Mouse (Mus musculus) telencephalon, adult 2 months (tissue): Measurements from ENCODE around the gene Btbd3.

Source experiments
- DNase-seq: peaks from one replicate; pipeline ENCODE4 v3.0.0-alpha.2; 2011; ENCODE audit warnings: low read depth, low spot score

Btbd3 gene

DNA sequence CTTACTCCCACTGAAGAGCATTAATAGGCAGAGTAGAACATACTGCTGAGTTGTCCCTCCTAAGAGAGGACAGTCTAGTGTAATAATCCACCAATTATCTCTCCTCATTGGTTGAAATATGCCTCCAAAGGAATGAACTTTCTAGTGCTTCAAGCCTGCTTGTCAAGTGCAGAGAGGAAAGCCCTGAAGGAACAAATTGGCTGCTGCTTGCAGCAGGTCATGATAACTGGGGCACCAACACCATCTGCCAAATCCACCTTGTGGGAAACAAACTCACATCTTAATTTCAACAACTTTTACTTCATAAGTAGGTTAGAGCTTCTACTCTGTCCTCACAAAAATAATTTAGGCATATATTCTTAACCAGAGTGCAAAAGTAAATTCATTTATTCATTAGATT is 122.5 kb downstream of the Btbd3 start:
- DNase-seq: no peak

DNA sequence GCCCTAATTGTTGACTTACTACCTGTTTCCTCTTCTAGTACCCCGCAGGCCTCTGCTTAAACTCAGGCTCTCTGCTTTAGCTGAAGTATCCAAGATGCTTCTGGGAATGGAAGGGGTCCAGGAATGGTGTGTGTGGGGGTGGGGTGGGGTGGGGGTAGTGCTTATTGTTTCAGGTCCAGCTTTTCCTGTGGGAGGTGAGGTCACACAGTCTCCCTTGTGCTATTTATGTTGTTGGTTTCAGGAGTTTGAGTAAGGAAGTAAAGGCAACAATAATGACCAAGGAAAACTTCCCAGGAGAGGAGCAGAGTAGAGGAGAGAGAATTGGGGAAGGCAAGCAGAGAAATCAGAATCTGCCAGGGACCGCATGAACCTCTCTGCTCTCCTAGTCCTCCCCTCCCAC is 128.4 kb downstream of the Btbd3 start:
- no peak for DNase-seq

DNA sequence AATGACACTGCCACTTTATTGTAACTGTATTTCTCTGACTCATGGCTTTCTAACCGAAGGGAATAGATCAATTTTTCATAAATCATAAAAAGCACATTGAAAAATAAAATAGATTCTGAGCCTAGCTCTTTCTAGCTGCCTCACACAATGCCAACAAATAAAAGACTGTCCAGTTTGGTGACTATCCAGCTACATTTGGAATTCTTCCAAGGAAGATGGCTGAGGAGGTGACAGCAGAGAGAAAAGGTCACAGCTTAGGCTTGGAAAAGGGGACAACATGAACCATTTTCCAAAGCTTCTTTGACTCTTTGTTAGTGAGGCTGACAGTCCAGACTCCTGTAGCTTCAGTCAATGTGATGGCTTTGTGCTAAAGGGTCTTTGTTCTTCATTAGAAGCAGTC is 132.2 kb downstream of the Btbd3 start:
- DNase-seq: no peak

DNA sequence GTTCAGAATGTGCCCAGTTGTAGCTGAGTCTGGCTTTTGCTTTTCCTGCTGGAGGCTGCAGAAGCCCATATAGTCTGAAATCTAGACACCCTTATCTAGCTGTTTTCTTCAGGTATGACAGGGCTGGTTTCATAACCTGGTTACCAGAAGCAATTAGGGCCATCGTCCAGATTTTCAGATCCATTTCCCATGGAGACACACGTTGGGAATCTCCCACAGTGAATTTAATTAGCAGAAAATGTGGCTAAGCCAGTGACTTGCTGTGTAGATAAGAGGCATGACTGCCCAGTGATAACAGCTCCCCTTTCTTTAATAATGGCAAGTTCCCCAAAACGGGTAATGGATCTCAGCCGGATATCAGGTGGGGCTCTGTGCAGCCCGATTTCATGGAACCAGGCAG is 146.7 kb downstream of the Btbd3 start:
- DNase-seq: no peak

DNA sequence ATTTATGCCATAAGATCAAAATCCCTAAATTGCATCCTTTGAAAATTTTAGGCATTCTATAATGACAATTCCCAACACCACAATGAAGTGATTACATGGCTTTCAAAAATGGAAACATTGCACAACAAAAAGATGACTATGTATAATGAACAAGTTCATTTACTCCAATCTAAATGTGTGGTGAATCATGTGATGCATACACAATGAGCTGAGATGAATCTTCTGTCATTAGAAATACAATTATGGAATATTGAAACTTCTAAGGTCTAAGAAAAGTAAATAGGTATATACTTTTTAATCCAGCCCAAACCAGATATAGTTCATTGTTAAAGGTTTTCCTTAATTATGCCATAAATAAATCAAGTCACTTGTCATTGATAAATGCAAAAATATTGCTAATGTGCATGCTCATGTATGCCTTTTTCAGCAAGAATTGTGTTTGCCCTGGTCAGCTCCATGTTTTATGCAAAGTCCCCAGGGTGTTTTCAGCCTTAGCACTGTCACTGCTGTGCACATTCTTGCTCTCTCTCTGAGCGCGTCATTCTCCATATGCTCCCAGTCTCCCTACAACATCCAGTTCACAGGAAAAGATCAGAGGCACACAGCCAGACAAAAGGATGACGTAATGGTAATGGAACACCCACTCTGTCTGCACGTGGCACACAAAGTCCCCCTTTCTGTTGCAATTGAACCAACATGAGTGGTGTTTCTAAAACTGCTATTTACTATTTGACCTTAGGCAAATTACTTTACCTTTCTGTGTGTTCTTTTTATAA is 149.6 kb downstream of the Btbd3 start:
- peak; percentile 45 for DNase-seq

DNA sequence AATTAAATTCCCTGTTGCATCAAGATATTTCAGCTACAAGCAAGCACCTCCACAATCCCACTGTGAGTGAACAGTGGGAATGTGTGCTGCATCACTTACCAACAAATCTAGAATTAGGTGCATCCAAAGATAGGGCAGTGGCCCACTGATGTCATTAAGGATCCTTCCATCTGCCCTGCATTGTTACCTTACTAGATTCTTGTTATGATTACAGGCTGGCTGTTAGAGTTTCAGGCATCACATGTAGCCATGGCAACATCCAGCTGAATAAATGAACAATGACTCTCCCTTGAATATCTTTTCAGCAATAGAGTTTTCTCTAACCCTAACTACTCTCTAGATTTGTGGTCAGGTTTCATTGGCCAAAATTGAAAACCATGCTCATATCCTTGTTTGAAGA is 150.3 kb downstream of the Btbd3 start:
- DNase-seq: peak; percentile 12

DNA sequence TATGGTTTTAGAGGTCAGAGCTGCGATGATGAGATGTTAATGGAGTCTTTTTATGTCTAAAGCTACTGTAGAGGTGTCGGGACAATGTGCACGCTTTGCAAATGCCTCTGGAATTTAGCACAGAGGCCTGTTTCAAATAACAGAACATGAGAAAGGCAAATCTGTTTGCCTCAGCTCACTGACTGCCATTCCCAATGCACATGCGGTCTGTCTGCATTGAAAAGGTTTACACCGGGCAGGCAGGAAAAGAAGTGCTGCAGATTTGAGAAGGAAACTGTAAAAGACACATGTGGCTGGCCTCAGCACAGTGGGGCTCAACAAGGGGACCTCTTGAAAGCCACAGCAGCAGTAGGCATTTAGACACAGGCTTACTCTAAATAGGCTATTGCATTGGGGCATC is 156.2 kb downstream of the Btbd3 start:
- DNase-seq: no peak

DNA sequence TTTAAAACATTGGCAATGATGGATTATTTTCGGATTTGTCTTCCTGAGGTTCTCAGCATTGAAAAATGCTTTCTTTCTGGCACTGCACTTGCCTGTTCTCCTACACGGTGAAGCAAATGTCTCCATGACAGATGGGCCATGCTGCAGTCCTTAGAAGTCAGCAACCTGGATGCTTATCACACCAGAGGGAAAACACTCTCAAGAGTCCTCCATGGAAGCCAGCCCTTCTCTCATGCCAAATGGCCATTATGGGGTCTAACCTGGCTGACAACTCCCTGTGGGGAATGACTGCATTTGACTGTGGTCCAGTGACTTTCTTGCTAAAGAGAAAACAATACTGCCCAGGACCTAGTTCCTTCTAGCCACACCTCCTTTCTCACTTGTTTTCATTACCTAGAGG is 166.0 kb downstream of the Btbd3 start:
- DNase-seq: no peak

DNA sequence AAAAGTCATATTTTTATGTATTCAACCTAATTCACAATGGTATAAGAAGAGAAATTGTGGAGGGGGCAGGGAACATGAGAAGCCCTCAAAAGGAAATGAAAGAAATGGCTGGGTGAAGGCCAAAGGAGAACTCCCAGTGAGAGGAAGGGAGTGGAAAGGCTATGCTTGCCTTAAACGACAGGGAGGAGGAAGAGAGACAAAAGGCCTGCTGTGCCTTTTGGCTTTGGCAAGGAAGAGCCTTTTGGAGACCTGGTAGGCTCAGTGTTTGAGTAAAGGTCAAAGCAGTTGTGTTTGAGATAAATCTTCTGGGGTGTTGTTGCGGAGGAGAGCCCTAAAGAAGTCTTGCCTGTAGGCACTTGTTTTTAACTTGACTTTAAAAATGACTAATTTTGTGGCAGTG is 175.6 kb downstream of the Btbd3 start:
- DNase-seq: no peak

DNA sequence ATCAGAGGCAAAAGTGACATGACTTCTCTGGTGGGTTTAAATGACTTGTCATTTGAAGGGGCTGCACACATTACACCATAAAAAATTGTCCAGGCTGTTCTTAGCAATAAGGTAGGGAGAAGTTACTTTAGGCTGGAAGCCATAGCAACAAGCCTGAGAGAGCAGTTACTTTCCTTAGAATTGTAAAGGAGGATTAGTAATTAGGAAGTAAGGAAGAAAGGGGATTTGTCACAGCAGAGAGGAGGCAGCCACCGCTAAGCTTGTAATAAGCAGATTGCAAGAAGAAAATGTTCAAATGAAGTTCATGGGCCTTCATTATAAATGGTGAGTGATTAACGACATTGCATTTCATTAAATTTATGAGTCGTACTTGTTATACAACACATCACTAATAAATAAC is 190.1 kb downstream of the Btbd3 start:
- DNase-seq: peak; percentile 17

DNA sequence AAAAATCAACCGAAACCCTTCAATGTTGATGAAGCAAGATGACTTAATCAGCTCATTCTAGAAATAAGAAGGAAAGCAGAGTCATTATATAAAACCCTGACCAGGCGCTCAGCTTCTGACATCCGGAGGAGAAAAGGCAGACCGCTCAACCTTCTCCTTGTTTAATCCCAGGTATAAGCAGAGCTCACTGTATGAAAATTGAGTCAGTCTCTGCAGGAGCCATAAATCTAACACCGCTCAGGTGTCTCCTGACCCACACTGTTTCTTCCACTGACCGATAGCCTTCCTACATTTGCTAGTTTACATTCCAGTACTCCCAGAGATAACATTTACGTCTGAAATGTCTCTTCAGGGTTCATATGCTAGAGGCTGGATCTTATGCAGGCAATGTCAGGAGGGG is 190.6 kb downstream of the Btbd3 start:
- no peak for DNase-seq

DNA sequence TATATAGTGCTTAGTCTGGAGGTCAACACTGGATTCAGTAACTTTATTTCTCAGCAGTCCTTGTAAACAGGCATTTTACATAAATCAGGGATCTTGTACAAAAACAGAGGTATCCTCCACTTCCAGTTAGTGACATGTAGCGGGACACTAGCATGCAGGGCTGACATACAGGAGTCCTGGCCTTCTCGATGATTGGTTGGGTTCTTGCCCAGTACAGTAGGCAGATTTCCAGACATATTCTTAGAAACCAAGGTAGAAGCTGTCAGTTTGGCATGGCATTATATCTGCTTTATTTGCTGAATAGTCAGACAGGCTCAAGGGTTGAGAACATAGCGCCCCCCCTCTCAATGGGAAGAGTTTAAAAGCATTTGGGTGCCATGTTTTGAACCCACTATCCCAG is 191.3 kb downstream of the Btbd3 start:
- no peak for DNase-seq

DNA sequence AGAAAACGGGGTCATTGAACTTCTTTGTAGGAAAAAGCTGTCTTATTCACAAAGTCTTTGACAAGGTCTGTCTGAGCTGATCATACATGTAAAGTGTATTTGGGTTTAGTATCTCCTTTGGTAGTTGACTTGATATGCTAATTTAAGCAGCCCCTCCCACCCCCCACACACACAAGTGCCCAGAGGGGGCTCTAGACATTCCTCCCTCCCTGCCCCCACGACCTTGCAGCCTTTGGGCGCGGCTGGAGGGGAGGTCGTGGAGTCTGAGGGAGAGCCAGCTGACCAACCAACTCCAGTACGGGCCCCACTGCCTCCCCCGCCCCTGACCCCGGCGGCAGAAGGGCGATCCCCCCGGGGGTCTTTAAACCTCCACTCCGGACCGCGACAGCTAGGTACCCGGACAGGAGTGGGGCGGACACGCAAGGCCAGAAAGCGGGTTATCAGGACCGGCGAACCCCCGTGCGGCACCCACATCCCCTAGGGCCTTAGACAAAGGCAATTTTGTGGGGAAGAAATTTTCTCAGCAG is 211.7 kb downstream of the Btbd3 start:
- no peak for DNase-seq

DNA sequence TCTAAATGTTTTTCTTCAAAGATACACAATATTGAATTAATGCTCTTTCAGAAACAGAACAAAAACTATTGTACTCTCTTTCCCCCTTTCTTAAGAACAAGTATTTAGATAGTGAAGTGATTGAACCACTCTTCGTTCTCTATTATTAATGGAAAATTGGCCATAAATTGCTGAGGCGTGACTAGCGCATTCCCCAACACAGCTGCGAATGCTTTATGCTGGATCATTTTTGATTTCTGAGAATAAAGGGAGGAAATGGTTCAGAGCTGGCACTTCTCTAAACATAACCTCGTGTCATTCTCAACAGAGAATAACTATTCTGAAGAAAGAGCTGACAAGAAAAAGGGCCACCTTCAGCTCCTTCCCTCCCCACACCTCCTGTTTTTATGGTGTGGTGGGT is 217.0 kb downstream of the Btbd3 start:
- DNase-seq: no peak

DNA sequence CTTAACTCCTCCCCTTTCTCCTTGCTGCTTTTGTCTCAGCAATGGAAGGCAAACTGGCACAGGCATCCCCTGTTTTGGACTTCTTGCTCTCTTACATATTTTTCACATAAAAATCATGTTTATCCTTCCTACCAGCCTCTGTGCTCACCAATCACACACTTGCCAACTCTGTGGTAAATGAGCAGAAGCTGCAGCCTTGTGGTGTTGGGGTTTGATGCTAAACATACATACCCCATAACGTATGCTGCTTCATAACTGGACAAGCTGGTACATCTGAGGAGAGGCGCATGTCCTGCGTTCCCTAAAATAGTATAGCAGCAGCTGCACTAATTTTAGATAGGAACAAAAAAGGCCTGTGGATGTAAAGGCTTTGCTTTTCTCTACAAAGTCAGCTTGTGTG is 220.1 kb downstream of the Btbd3 start:
- peak; percentile 88 for DNase-seq

DNA sequence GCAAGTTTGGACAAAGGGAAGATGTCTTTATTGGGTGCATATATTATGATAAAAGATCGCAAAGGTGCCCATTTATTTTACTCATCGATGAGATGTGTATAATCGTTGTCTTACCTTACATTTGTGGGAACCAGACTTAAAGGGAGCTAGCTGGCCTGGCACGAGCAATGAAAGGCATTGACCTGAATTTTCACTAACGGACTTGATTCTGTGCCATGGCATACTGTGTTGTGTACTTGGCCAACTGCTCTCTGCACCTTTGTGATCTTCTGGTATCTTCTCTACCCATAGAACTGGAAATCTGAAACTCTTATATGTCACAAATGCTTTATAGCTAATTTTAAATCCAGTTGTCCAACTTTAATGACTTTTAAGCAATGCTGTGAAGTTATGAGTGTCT is 220.9 kb downstream of the Btbd3 start:
- DNase-seq: no peak

DNA sequence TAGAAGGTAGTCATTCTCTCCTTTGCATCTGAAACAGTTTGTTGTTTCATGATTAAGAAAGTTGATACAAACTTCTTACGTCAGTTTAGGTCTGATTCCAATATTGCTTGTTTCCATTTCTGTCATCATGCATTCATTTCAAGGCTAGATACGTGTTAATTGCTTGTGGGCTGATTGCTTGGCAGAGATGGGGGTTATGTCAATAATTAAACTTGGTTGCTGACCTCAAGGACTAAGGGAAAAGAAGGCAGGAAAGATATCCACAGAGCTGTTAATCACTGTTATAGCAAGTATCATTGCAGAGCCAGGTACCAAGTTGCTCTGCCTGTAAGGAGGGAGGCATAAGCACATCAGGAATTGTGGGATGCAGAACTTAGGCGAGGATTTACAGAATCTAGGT is 226.2 kb downstream of the Btbd3 start:
- no peak for DNase-seq

DNA sequence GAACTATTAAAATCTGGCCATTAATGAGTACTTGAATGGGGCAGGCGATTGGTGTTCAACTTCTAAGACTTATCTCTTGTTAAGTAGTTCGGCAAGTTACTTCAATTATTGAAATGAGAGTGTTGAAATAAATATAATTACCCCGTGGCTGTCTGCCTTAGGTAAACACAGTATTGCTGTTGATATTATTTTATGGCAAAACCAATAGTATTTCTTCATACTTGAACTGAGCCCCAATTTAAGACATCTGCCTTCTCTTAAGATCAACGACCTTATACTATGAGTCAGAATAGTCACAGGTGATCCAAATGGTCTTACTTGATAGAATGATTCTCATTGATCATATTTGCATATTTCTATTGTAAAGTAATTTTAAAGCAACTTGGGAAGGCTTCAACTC is 228.5 kb downstream of the Btbd3 start:
- no peak for DNase-seq

DNA sequence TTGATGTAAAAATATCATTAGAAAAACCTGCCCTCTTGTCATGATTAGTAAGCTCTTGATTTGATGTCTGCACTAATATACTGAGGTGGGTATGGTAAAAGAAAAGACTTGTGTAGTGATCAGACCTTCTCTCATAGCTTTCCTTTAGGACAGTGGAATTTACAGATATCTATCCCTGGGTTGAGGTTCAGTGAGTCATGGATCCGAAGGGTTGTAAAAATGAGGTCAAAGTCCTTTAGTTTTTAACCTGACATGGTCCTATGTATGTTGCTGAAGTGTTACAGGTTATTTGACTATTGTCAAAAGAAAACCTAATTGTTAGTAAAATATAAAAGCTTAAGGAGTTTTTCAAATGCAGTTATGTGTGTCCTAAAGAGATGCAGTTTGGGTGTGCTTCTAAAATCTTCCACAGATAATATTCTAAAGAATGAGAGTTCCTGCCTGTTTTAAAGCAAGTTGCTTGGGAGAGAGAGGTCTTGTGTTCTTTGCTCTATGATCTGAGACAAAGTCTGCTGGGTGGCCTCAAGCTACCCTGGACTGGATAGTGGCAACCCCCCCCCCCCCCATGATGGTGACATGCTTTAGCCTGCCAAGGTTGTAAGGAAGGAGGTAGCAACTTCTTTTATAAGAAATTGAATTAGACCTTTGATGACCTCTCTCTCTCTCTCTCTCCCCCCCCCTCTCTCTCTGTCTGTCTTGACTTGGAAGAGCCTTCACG is 234.5 kb downstream of the Btbd3 start:
- no peak for DNase-seq

DNA sequence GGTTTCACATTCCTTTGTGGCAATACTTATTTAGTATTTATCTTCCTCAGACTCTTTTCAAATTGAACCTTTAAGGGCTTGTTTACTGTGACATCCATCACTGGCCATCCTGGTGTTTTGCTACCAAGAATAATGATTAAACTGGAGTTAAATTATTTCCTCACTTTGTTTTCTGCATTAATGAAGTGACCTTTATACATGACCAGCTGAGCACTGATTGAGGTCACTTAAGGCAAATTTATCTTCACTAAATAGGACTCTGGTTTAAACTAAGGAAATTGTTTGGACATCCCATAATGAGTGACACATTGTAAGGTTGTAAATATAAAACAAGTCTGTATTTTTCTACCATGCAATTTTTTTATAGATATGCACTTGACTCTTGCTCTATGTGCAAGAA is 235.8 kb downstream of the Btbd3 start:
- no peak for DNase-seq

DNA sequence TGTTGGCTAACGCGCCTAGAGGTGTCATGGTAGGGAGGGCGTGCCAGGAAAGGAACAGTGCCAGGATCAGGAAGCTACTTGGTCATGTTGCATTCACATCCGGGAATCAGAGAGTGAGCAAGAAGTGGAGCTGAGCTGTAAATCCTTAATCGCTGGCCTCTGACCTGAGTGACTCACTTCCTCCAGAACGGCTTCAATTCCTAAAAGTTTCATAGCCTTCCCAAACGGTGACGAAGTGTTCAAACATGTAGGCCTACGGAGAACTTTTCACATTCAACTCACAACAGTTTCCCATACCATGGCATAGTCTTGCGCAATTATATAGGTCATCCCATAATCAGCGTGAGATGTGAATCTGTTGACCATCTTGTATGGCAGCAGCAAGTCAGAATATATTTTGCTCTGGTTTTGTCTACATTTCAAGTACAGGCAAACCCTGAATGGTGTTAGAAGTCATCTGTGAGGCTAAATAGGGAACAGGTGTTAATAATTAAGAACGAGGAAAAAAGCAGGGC is 247.6 kb downstream of the Btbd3 start:
- DNase-seq: no peak

DNA sequence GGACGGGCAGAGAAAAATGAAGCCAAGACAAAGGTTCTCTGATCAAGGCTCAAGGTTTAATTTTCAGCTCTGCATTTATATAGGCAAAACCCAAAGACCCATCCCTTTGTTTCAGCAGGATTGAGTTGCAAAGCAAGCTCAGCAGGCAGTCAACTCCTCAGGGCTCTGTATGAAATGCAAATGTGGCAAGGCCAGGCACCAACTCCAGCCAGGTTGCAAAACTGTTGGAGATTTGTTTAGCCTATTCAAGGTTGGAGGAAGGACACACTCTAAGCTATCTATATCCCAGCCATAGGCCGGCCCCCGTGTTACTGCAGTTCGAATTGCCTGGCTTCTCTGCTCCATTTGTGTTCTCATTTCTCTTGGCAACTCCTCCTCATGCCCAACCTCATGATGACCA is 259.2 kb downstream of the Btbd3 start:
- DNase-seq: no peak

DNA sequence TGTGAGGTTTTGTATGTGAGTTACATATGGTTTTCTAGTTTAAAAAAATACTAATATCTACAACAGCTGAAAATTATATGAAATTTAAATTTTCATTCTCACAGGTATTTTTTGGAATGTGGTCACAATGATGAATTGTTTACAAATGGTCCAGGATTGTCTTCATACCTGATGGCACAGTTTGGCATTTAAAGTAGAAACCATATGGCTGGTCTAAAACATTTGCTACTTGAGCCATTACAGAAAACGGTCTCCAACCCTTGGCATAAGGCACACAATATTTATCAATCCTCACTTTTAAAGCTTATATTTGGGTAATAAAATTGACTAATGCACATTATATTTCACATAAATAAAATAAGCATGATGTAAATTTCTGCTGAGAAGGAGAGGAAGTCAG is 272.1 kb downstream of the Btbd3 start:
- DNase-seq: no peak
